In the genomic region with DNA sequence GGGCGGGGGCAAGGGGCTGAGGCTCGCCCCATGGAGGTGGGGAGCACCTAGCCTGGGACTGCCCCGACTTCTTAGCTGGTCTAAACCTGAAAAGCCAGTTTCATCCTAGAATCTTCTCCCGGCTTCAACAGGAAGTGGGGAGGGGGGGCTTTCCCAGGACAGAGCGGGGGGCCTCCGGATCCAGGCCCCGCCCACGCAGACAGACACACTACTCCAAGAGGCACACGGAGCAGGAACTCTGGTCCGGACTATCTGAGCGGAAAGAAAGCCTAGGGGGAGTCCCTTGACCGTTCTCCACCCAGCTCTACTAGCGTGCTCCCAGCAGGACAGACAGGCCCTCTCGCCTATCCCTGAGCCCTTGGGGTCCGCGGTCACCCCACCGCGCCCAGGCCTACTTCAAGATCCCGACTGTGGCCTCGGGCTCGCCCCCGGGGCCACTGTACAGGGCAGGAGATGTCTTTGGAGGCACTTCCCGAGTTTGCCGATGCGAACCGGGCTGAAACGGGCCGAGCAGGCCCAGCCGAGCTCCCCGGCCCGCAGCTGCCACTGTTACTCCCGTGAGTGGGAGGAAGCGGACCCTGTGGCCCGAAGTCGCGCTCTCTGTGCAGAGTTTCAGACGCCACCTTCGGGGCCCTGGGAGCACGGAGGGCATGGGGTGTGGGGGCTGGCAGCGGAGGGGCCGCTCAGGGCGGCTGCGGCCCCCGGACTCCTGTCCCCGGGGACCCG, we compare ENCODE assay signal across 8 mouse cellular contexts. TPM values are rescaled to one million over a fixed set of nuclear protein-coding genes. Genes with fewer than 3 reads are reported as not detected.
DNase-seq lines count a peak whose midpoint lies in the region; ATAC-seq and TF ChIP-seq lines count a peak whose summit lies in the region.

No protein-coding gene starts in this region.

- ATAC-seq in kidney, embryonic 16.5 days (ENCODE audit: low FRiP score, low TSS enrichment), result peak; percentile 73
- ATAC-seq in stomach, embryonic 16.5 days (ENCODE audit: insufficient read depth, low FRiP score), result peak; percentile 68

- peak overlapping the region; percentile 97 for H3K4me3 ChIP-seq in heart, adult 2 months
- peak overlapping the region; percentile 80 for H3K4me3 ChIP-seq in kidney, embryonic 16.5 days (ENCODE audit: low read length)
- peak overlapping the region; percentile 89 for H3K4me3 ChIP-seq in stomach, embryonic 16.5 days (replicated peaks; ENCODE audit: low read length)

- no peaks in the 10 kb centered on the region for H3K27me3 ChIP-seq in heart, adult 2 months (ENCODE audit: control insufficient read depth, insufficient read depth, low read length)
- H3K27me3 ChIP-seq in kidney, embryonic 16.5 days (ENCODE audit: insufficient read depth, low read length), result no peaks in the 10 kb centered on the region
- no peaks in the 10 kb centered on the region for H3K27me3 ChIP-seq in stomach, embryonic 16.5 days (ENCODE audit: control insufficient read depth, insufficient read depth, low read length)

- peaks cover 25% of the 10 kb centered on the region for H3K4me1 ChIP-seq in heart, adult 2 months (ENCODE audit: control insufficient read depth, insufficient read depth, low read length)
- H3K4me1 ChIP-seq in kidney, embryonic 16.5 days (ENCODE audit: insufficient read depth, low read length), result peaks cover 54% of the 10 kb centered on the region
- peaks cover 62% of the 10 kb centered on the region for H3K4me1 ChIP-seq in stomach, embryonic 16.5 days (ENCODE audit: control insufficient read depth, insufficient read depth, low read length)

- peak overlapping the region; percentile 69 for H3K4me2 ChIP-seq in kidney, embryonic 16.5 days (replicated peaks; ENCODE audit: low read depth, low read length)
- H3K4me2 ChIP-seq in stomach, embryonic 16.5 days (ENCODE audit: low read depth, low read length), result peak overlapping the region; percentile 69

- TF ChIP-seq CTCF in heart, adult 2 months (IDR thresholded peaks at IDR 0.05), result no peak

- peak overlapping the region; percentile 93 for H3K27ac ChIP-seq in heart, adult 2 months
- peak overlapping the region; percentile 87 for H3K27ac ChIP-seq in kidney, embryonic 16.5 days (ENCODE audit: low read length)
- peak overlapping the region; percentile 96 for H3K27ac ChIP-seq in stomach, embryonic 16.5 days (ENCODE audit: low read length)

- DNase-seq in thymus, postnatal 25 days, result peak; percentile 23
- DNase-seq in thymus, adult 18-20 months, result no peak
- DNase-seq in embryo, embryonic 10 days (ENCODE audit: low spot score), result peak; percentile 78
- DNase-seq in heart, adult 2 months, result peak; percentile 80 to 84
- DNase-seq in lung, postnatal 36 days, result peak; percentile 81
- no peak for DNase-seq in layer of hippocampus, postnatal 25 days (ENCODE audit: extremely low spot score in 1 of 2, low spot score in 1 of 2)

- no peak for TF ChIP-seq EP300 in heart, adult 2 months (IDR thresholded peaks at IDR 0.05; ENCODE audit: insufficient read depth, low read depth, low read length)

- H3K9ac ChIP-seq in heart, adult 2 months (ENCODE audit: low read depth, low read length), result peak overlapping the region; percentile 85
- H3K9ac ChIP-seq in kidney, embryonic 16.5 days (replicated peaks; ENCODE audit: low read length), result peak overlapping the region; percentile 92
- peak overlapping the region; percentile 91 for H3K9ac ChIP-seq in stomach, embryonic 16.5 days (ENCODE audit: low read length)

- intact Hi-C loops in heart, adult 2 months (cut with DNase I), result loop anchor here (5.0 kb wide), 1 partner anchor 46 kb away; a partner anchor contains a TSS

- peak; percentile 72 for TF ChIP-seq POLR2A in heart, adult 2 months (IDR thresholded peaks at IDR 0.05; ENCODE audit: insufficient read depth, low read depth, low read length)

- WGBS in heart, adult 2 months, result 1% methylated on average over 46 of the region's 46 CpGs
- WGBS in kidney, embryonic 16.5 days, result under 1% methylated on average over 46 of the region's 46 CpGs
- under 1% methylated on average over 46 of the region's 46 CpGs for WGBS in stomach, embryonic 16.5 days

- no peaks in the 10 kb centered on the region for H3K36me3 ChIP-seq in heart, adult 2 months (ENCODE audit: control insufficient read depth, insufficient read depth, low read length)
- H3K36me3 ChIP-seq in kidney, embryonic 16.5 days (ENCODE audit: insufficient read depth, low read length), result peaks cover 5% of the 10 kb centered on the region; the same call in 1 of the 2 replicates
- H3K36me3 ChIP-seq in stomach, embryonic 16.5 days (ENCODE audit: control insufficient read depth, insufficient read depth, low read length), result no peaks in the 10 kb centered on the region

- no peaks in the 10 kb centered on the region for H3K9me3 ChIP-seq in kidney, embryonic 16.5 days (ENCODE audit: low read length)
- no peaks in the 10 kb centered on the region for H3K9me3 ChIP-seq in stomach, embryonic 16.5 days (replicated peaks; ENCODE audit: control insufficient read depth, low read length)

- no peaks in the 10 kb centered on the region; the same call in none of the 2 replicates for H3K79me2 ChIP-seq in heart, adult 2 months (replicated peaks; ENCODE audit: control insufficient read depth, insufficient read depth, low read length)

RNA-seq across cellular contexts. Expression of a gene that starts 0.7 kb away (rescaled TPM):
- 10 to 100 TPM; 22.8 to 23.9 TPM for total RNA-seq in heart, adult 2 months (2021)
- 70.3 and 92.8 TPM in 2 replicates for polyA plus RNA-seq in heart, adult 2 months (2012; rRNA removed)
- 61.9 and 62.1 TPM in 2 replicates for polyA plus RNA-seq in kidney, embryonic 16.5 days (2015; fragmentation: Nextera tagmentation; extraction: Ambion mirVana)
- polyA plus RNA-seq in stomach, embryonic 16.5 days (2015; fragmentation: Nextera tagmentation; extraction: Ambion mirVana), result 57.4 and 67.7 TPM in 2 replicates
- total RNA-seq in layer of hippocampus, postnatal 25 days (2021), result 10 to 100 TPM; 14.0 to 18.3 TPM

RNA-seq across cellular contexts. Expression of a gene that starts 4.9 kb away (rescaled TPM):
- 1 to 10 TPM; 5.1 to 6.2 TPM for total RNA-seq in heart, adult 2 months (2021)
- 5.2 and 6.0 TPM in 2 replicates for polyA plus RNA-seq in heart, adult 2 months (2012; rRNA removed)
- polyA plus RNA-seq in kidney, embryonic 16.5 days (2015; fragmentation: Nextera tagmentation; extraction: Ambion mirVana), result 38.3 and 42.4 TPM in 2 replicates
- polyA plus RNA-seq in stomach, embryonic 16.5 days (2015; fragmentation: Nextera tagmentation; extraction: Ambion mirVana), result 32.6 and 33.8 TPM in 2 replicates
- total RNA-seq in layer of hippocampus, postnatal 25 days (2021), result 10 to 100 TPM; 18.1 to 19.9 TPM

RNA-seq across cellular contexts. Expression of a gene that starts 16.2 kb away (rescaled TPM):
- 10 to 100 TPM; 10.0 to 13.3 TPM for total RNA-seq in heart, adult 2 months (2021)
- polyA plus RNA-seq in heart, adult 2 months (2012; rRNA removed), result 11.8 and 13.8 TPM in 2 replicates
- polyA plus RNA-seq in kidney, embryonic 16.5 days (2015; fragmentation: Nextera tagmentation; extraction: Ambion mirVana), result 56.6 and 61.1 TPM in 2 replicates
- polyA plus RNA-seq in stomach, embryonic 16.5 days (2015; fragmentation: Nextera tagmentation; extraction: Ambion mirVana), result 44.9 and 47.5 TPM in 2 replicates
- total RNA-seq in layer of hippocampus, postnatal 25 days (2021), result 10 to 100 TPM; 21.2 to 26.9 TPM

RNA-seq across cellular contexts. Expression of a gene that starts 21.3 kb away (rescaled TPM):
- not detected for total RNA-seq in heart, adult 2 months (2021)
- polyA plus RNA-seq in heart, adult 2 months (2012; rRNA removed), result 0.03 and 0.37 TPM in 2 replicates
- polyA plus RNA-seq in kidney, embryonic 16.5 days (2015; fragmentation: Nextera tagmentation; extraction: Ambion mirVana), result 0.04 TPM in 1 of 2 replicates, not detected in the other
- polyA plus RNA-seq in stomach, embryonic 16.5 days (2015; fragmentation: Nextera tagmentation; extraction: Ambion mirVana), result 0.07 and 0.09 TPM in 2 replicates
- total RNA-seq in layer of hippocampus, postnatal 25 days (2021), result not detected

RNA-seq across cellular contexts. Expression of a gene that starts 46.1 kb away (rescaled TPM):
- 10 to 100 TPM; 27.1 to 27.2 TPM for total RNA-seq in heart, adult 2 months (2021)
- polyA plus RNA-seq in heart, adult 2 months (2012; rRNA removed), result 59.5 and 79.9 TPM in 2 replicates
- polyA plus RNA-seq in kidney, embryonic 16.5 days (2015; fragmentation: Nextera tagmentation; extraction: Ambion mirVana), result 50.2 and 50.8 TPM in 2 replicates
- polyA plus RNA-seq in stomach, embryonic 16.5 days (2015; fragmentation: Nextera tagmentation; extraction: Ambion mirVana), result 36.8 and 37.6 TPM in 2 replicates
- total RNA-seq in layer of hippocampus, postnatal 25 days (2021), result 10 to 100 TPM; 49.1 to 67.0 TPM

Comparison
In these comparisons a context has a peak if more than half of its experiments do, and no peak if none do; other contexts are left out.
1. DNase-seq: peak in thymus, postnatal 25 days (single experiment), embryo, embryonic 10 days (single experiment), heart, adult 2 months (2 of 2) and lung, postnatal 36 days (single experiment); none in thymus, adult 18-20 months (0 of 2) and layer of hippocampus, postnatal 25 days (0 of 2).
2. Peak in every context shown above with its lines, with median percentiles within 50 percentile points of each other: H3K27ac ChIP-seq, H3K4me3 ChIP-seq and H3K9ac ChIP-seq.